Mouse (Mus musculus) midbrain, embryonic 11.5 days (tissue): ENCODE results near the gene Ankrd6. TPM values are rescaled to one million over a fixed set of nuclear protein-coding genes. Genes with fewer than 3 reads are reported as not detected.

Source experiments
- ATAC-seq: fragments of 200-750 bp; cut with Nextera tagmentation; 2 replicates; pipeline ENCODE4 v1.8.0; 2017; ENCODE audit warnings: moderate TSS enrichment, moderate library complexity; ENCODE audit not compliant: low FRiP score
- DNase-seq: peaks from one replicate; pipeline ENCODE4 v3.0.0; 2015; ENCODE audit warnings: low spot score; ENCODE audit errors: missing footprints
- H3K27ac ChIP-seq: fragments of 300-500 bp; sonication (generic); 2 replicates; pipeline ENCODE4 v1.5.1; 2014; ENCODE audit warnings: low read depth, low read length
- H3K27me3 ChIP-seq: fragments of 300-500 bp; sonication (generic); 2 replicates; pipeline ENCODE4 v1.6.1; 2014; ENCODE audit warnings: mild to moderate bottlenecking, low read length, moderate library complexity, mixed read lengths; ENCODE audit not compliant: control insufficient read depth, insufficient read depth
- H3K36me3 ChIP-seq: fragments of 300-500 bp; sonication (generic); 2 replicates; pipeline ENCODE4 v1.6.1; 2014; ENCODE audit warnings: mild to moderate bottlenecking, low read length, moderate library complexity, mixed read lengths; ENCODE audit not compliant: control insufficient read depth, insufficient read depth
- H3K4me1 ChIP-seq: fragments of 300-500 bp; sonication (generic); 2 replicates; pipeline ENCODE4 v1.6.1; 2014; ENCODE audit warnings: low read length; ENCODE audit not compliant: control insufficient read depth, insufficient read depth
- H3K4me2 ChIP-seq: fragments of 300-500 bp; sonication (generic); 2 replicates; pipeline ENCODE4 v1.6.1; 2014; ENCODE audit warnings: mild to moderate bottlenecking, moderate library complexity
- H3K4me3 ChIP-seq: fragments of 300-500 bp; sonication (generic); 2 replicates; pipeline ENCODE4 v1.5.1; 2014; ENCODE audit warnings: low read depth, low read length
- H3K9ac ChIP-seq: fragments of 300-500 bp; sonication (generic); 2 replicates; pipeline ENCODE4 v1.6.1; 2014; ENCODE audit warnings: low read length
- H3K9me3 ChIP-seq: fragments of 300-500 bp; sonication (generic); 2 replicates; pipeline ENCODE4 v1.6.1; 2016; ENCODE audit warnings: low read length; ENCODE audit not compliant: control insufficient read depth
- WGBS: fragments of 180-500 bp; shearing (Covaris S2); extraction: QIAGEN DNeasy Blood & Tissue Kit; methylation state at CpG from one replicate; pipeline ENCODE4 v1.1.7; 2014; 5-methylcytosine and 5-hydroxymethylcytosine counted together
- polyA plus RNA-seq: library from polyadenylated mRNA; unstranded; fragments of >200 nt; fragmentation: Nextera tagmentation; extraction: Ambion mirVana; gene quantifications from 2 replicates; pipeline ENCODE4 v1.2.1, GENCODE M21; 2014

Gene Ankrd6
- polyA plus RNA-seq, 1 experiment from 2014 or later: 33.2 TPM

DNA sequence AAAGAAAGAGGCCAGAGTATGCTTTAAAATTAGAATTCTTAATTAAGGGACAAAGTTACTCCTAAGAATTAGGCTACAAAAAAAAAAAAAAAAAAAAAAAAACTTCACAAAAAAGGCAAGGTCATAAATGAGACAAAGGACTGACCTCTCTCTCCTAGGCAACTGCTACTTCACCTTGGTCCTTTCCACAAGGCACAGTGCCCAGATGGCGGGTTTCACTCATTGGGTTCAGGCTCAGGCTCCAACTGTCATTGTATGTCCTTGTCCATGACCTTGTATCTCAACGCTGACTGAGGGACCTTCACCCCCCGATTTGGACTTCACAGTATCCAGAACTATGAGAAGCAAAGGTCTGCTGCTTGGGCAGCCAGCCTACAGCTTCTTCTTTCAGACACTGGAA, 112.2 kb downstream of the Ankrd6 start:
- DNase-seq (peak; percentile 82), ATAC-seq (peak; percentile 43; the same call in 1 of the 2 replicates)
- Histone ChIP-seq H3K9ac (no peak overlapping the region), H3K36me3 (peaks cover 3% of the 10 kb centered on the region; the same call in 1 of the 2 replicates), H3K4me2 (no peak overlapping the region), H3K4me3 (no peak overlapping the region), H3K27me3 (no peaks in the 10 kb centered on the region), H3K4me1 (peaks cover 15% of the 10 kb centered on the region), H3K9me3 (no peaks in the 10 kb centered on the region), H3K27ac (no peak overlapping the region)
- 65% methylated on average over 3 of the region's 3 CpGs for WGBS

DNA sequence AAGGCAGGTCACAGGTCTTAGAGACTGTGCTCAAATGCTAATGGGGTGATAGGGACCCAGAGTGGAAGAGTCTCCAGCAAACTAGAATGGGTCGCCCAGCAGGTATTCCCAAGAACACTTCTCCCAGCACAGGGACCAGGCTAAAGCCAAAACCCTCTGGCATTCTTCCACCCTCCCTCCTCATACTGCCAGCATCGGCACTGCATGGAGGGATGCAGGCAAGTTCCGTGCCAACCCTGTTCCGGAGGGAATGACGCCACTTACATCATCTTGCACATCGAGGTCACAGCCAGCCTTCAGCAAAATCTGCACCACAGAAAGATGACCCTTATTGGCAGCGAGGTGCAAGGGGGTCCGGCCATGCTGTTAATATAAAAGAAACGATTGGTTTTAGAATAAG, 114.6 kb downstream of the Ankrd6 start:
- no peak overlapping the region for H3K27ac ChIP-seq
- DNase-seq (peak; percentile 19), ATAC-seq (no peak)
- no peak overlapping the region for H3K4me3 ChIP-seq
- no peak overlapping the region for H3K4me2 ChIP-seq
- H3K9ac ChIP-seq: no peak overlapping the region
- H3K9me3 ChIP-seq: no peaks in the 10 kb centered on the region
- H3K36me3 ChIP-seq: peaks cover 3% of the 10 kb centered on the region; the same call in 1 of the 2 replicates
- WGBS: 92% methylated on average over 9 of the region's 9 CpGs
- peaks cover 15% of the 10 kb centered on the region for H3K4me1 ChIP-seq
- H3K27me3 ChIP-seq: no peaks in the 10 kb centered on the region

DNA sequence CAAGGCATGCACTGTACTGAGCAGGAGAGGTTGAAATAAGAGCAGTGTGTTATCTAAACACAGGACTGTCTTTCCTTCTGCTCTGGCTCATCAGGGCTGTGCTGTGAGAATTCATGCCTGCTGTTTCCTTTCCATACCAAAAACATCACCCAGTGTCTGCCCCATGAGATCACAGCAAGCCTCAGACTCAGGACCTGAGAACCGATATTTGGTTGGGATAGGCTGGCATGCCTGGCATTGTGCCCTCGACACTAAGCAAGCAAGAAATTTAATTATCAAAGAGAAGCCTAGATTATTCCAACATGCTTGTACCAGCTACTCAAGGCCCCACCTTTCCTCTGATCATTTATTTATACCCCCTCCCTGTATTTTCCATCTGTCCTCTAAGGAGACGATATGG, 116.1 kb downstream of the Ankrd6 start:
- Histone ChIP-seq H3K4me2 (no peak overlapping the region; the same call in 1 of the 2 replicates), H3K36me3 (no peaks in the 10 kb centered on the region; the same call in 1 of the 2 replicates)

DNA sequence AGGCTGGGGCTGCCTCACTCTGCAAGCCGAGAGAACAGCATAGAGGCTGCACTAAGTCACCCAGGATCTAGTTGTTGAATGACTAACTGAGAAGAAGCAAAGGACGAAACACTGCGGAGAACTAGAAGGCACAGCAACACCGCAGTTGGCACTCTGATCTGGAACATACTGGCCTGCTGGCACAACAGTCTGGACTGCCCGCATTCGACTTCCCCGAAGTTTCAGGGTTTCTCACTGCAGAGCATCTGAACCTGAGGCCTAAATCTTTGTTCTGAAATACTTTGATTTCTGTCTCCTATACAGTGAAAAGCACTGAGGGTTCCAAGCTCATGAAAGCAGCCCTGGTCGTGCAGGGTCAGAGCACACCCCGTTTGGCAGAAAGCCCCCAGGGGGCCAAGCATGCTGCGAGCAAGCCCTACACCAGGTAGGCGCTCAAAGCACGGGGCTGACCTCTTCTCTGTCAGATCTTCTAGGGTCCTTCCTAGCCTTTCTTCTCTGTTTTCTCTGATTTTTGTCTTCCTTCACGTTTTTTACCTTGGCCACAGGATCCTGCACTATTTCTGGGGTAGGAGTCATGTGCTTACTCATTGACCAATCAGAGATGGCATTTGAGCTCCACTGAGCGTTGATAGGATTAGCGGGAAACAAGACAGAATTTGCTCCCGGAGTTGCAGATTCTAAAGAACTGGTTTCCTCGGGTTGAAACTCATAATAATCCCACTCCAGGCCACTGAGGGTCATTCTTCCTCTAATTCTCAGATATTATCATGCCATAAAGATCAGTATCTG, 117.0 kb downstream of the Ankrd6 start:
- Histone ChIP-seq H3K9ac (no peak overlapping the region), H3K36me3 (no peaks in the 10 kb centered on the region; the same call in 1 of the 2 replicates), H3K4me2 (peak overlapping the region; percentile 34), H3K27ac (no peak overlapping the region), H3K9me3 (no peaks in the 10 kb centered on the region), H3K27me3 (no peaks in the 10 kb centered on the region), H3K4me3 (peak overlapping the region; percentile 20; the same call in 1 of the 2 replicates), H3K4me1 (peaks cover 12% of the 10 kb centered on the region)
- ATAC-seq (0 out of 2 replicates have a peak, but pooled peaks have one; percentile 52), DNase-seq (peak; percentile 84)
- WGBS: 45% methylated on average over 17 of the region's 17 CpGs

More for the DNA sequence above, 116.1 kb downstream of the Ankrd6 start:
- Histone ChIP-seq H3K4me1 (peaks cover 15% of the 10 kb centered on the region), H3K9me3 (no peaks in the 10 kb centered on the region), H3K9ac (no peak overlapping the region), H3K27me3 (no peaks in the 10 kb centered on the region), H3K27ac (no peak overlapping the region), H3K4me3 (no peak overlapping the region)
- WGBS: 89% methylated on average over 3 of the region's 3 CpGs
- ATAC-seq: no peak
- DNase-seq: peak; percentile 59

DNA sequence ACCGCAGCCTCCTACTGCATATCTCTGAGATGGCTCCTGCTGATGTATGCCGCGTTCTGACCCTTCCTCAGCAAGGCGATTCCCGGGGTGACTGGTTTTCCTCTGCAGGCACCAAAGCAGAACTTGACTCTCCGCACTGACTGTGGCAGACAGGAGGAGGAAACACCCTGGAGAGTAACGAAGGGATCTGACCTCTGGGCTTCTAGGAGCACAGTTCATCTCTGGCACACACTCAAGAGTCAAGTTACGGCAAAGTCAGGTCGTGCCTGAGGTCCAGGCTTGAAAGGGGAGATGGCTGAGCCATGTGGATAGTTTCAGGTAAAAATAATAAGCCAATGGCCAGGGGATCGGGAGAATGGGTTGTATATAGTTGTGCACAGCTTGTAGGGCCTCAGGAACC, 121.3 kb downstream of the Ankrd6 start:
- Histone ChIP-seq H3K9me3 (no peaks in the 10 kb centered on the region), H3K4me2 (no peak overlapping the region), H3K36me3 (no peaks in the 10 kb centered on the region), H3K4me3 (no peak overlapping the region), H3K9ac (no peak overlapping the region), H3K27ac (no peak overlapping the region), H3K27me3 (no peaks in the 10 kb centered on the region), H3K4me1 (peaks cover 5% of the 10 kb centered on the region; the same call in 1 of the 2 replicates)
- peak; percentile 71 for DNase-seq
- WGBS: 80% methylated on average over 10 of the region's 10 CpGs
- no peak for ATAC-seq

DNA sequence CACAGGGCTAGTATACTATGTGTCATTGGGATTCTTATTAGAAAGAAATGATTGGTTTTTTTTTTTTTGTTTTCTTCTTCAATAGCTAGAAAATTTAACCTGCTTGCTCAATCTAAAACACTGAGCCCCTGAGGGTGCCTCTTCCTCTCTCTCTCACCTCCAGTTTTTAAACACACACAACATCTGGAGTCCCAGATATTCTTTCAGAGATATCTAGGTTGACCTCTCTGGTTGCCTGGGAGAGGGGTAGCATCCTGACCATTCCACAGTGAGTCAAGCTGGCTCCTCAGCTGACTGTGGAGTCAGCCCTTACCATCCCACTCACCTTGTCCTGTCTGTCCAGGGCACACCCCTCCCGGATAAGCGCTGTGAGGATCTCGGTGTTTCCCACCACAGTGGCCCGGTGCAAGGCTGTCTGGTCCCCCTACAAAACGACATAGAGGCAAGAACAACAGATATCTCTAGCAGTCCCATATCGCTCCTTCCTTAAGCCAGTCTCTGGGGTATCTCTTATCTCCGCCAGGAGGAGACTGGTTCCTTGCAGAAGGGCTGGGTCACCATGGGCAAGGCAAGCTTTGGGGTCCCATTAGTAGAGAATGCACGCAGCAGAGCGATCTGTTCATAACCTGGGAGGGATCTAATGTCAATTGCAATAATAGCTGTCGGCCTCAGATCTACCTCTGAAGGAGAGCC, 122.1 kb downstream of the Ankrd6 start:
- no peaks in the 10 kb centered on the region for H3K36me3 ChIP-seq
- 88% methylated on average over 10 of the region's 10 CpGs for WGBS
- no peak overlapping the region for H3K9ac ChIP-seq
- no peaks in the 10 kb centered on the region for H3K27me3 ChIP-seq
- no peaks in the 10 kb centered on the region for H3K9me3 ChIP-seq
- H3K4me3 ChIP-seq: no peak overlapping the region
- ATAC-seq: no peak
- no peak overlapping the region for H3K27ac ChIP-seq
- peak; percentile 6 for DNase-seq
- no peak overlapping the region for H3K4me2 ChIP-seq
- H3K4me1 ChIP-seq: no peaks in the 10 kb centered on the region

DNA sequence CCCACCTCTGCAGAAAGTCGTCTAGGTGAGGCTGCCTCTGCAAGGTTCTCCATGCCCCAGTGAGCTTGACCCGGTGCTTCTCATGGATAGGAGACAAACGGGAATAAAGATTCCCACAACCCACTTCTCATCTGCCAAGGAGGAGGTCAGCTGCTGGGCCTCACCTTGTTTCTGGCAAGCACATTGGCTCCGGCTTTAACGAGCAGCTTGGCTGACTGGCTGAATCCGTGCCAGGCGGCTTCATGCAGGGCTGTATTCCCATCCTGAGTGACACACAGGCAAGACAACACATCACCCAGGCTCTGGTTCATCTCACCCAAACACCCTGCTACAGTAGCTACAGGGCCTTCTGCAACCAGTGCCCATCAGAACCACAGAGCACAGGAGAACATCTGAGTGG, 123.7 kb downstream of the Ankrd6 start:
- WGBS: 77% methylated on average over 7 of the region's 7 CpGs
- Histone ChIP-seq H3K9ac (no peak overlapping the region), H3K4me1 (no peaks in the 10 kb centered on the region), H3K36me3 (no peaks in the 10 kb centered on the region), H3K27me3 (no peaks in the 10 kb centered on the region), H3K4me2 (no peak overlapping the region), H3K4me3 (no peak overlapping the region), H3K27ac (no peak overlapping the region), H3K9me3 (no peaks in the 10 kb centered on the region)
- no peak for ATAC-seq
- DNase-seq: peak; percentile 17

DNA sequence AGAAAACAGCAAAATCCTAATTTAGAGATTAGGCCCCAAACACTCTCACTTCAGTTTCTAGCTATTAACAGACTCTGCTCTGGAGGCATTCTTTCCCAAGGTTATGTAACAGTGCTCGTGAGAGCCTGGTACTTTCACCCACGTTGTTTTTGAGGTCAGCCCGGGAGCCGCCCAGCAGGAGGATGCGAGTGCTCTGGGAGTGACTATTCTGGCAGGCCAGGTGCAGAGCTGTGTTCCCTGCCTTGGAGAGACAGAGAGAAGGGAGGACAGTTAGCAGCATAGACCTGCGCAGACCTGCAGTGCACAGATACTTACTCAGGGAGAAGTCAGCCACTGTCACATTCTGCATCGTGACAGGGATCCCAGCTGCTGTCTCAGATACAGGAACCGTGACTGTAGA, 126.4 kb downstream of the Ankrd6 start:
- Histone ChIP-seq H3K9me3 (no peaks in the 10 kb centered on the region), H3K27me3 (no peaks in the 10 kb centered on the region), H3K4me3 (no peak overlapping the region), H3K4me1 (no peaks in the 10 kb centered on the region), H3K9ac (no peak overlapping the region), H3K27ac (no peak overlapping the region), H3K4me2 (no peak overlapping the region), H3K36me3 (peaks cover 3% of the 10 kb centered on the region; the same call in 1 of the 2 replicates)
- DNase-seq (peak; percentile 56), ATAC-seq (no peak)
- WGBS: 70% methylated on average over 8 of the region's 8 CpGs

DNA sequence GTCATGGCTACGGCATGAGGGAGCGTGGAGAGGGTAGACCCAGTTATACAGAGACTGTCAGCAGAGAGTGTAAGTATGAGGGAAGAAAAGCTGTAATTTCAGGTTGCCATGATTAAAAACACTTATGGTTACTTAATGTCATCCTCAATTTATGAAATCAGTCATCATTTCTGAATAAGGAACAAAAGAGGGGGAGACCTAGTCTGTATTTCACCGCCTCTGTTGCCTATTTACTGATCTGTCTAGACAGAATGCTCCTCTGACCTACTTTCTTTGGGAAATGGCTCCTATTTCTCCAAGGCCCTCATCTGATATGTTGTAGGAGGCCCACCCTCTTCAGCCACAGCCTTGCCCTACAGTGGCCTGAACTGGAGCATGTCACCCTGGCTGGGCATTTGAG, 130.0 kb downstream of the Ankrd6 start:
- Histone ChIP-seq H3K27me3 (no peaks in the 10 kb centered on the region), H3K4me1 (no peaks in the 10 kb centered on the region), H3K9me3 (no peaks in the 10 kb centered on the region), H3K4me2 (no peak overlapping the region), H3K36me3 (peaks cover 3% of the 10 kb centered on the region; the same call in 1 of the 2 replicates), H3K27ac (no peak overlapping the region), H3K4me3 (no peak overlapping the region), H3K9ac (no peak overlapping the region)
- ATAC-seq (no peak), DNase-seq (peak; percentile 45)
- 91% methylated on average over 3 of the region's 3 CpGs for WGBS
